Mouse (Mus musculus) MEL-GATA-1-ER (cell line): ENCODE results near the gene Agfg1.
A peak's percentile ranks its signal among the peaks of the same experiment; 100 is the strongest.

Source experiments
- DNase-seq: peaks from one replicate; pipeline ENCODE4 v3.0.0-alpha.2; 2012; ENCODE audit warnings: low read depth; ENCODE audit errors: extremely low read depth

Gene Agfg1

GRCm38 (mm10) chr1:82839296-82839613 lies at the start of gene Agfg1:
TSS of gene Agfg1 (plus strand) at chr1:82839483.
- peak; percentile 62 for DNase-seq

- DNase-seq = no peak
Measured at GRCm38 (mm10) chr1:82791105-82791504, 48.2 kb upstream of the Agfg1 start.

GRCm38 (mm10) chr1:82792238-82792637 lies 47.0 kb upstream of the Agfg1 start:
- no peak for DNase-seq

- DNase-seq = no peak
Measured at GRCm38 (mm10) chr1:82793110-82793509, 46.2 kb upstream of the Agfg1 start.

- DNase-seq = no peak
Measured at GRCm38 (mm10) chr1:82793986-82794385, 45.3 kb upstream of the Agfg1 start.

- no peak for DNase-seq
Measured at GRCm38 (mm10) chr1:82795211-82795610, 44.1 kb upstream of the Agfg1 start.

- no peak for DNase-seq
Measured at GRCm38 (mm10) chr1:82795702-82796443, 43.4 kb upstream of the Agfg1 start.

GRCm38 (mm10) chr1:82797088-82797487 lies 42.2 kb upstream of the Agfg1 start:
- no peak for DNase-seq

GRCm38 (mm10) chr1:82798304-82798703 lies 41.0 kb upstream of the Agfg1 start:
- DNase-seq = no peak

- DNase-seq = no peak
Measured at GRCm38 (mm10) chr1:82798922-82799321, 40.4 kb upstream of the Agfg1 start.

GRCm38 (mm10) chr1:82801105-82801783 lies 38.0 kb upstream of the Agfg1 start:
- no peak for DNase-seq

GRCm38 (mm10) chr1:82803608-82804007 lies 35.7 kb upstream of the Agfg1 start:
- DNase-seq = peak; percentile 33

GRCm38 (mm10) chr1:82804059-82804458 lies 35.2 kb upstream of the Agfg1 start:
- no peak for DNase-seq

- DNase-seq = no peak
Measured at GRCm38 (mm10) chr1:82806391-82806790, 32.9 kb upstream of the Agfg1 start.

GRCm38 (mm10) chr1:82807206-82807605 lies 32.1 kb upstream of the Agfg1 start:
- no peak for DNase-seq

- no peak for DNase-seq
Measured at GRCm38 (mm10) chr1:82808564-82808963, 30.7 kb upstream of the Agfg1 start.

- no peak for DNase-seq
Measured at GRCm38 (mm10) chr1:82811766-82812165, 27.5 kb upstream of the Agfg1 start.

- DNase-seq = peak; percentile 47
Measured at GRCm38 (mm10) chr1:82815941-82816716, 23.2 kb upstream of the Agfg1 start.

GRCm38 (mm10) chr1:82819366-82819765 lies 19.9 kb upstream of the Agfg1 start:
- DNase-seq = no peak

GRCm38 (mm10) chr1:82820179-82820578 lies 19.1 kb upstream of the Agfg1 start:
- DNase-seq = no peak

- no peak for DNase-seq
Measured at GRCm38 (mm10) chr1:82820626-82821186, 18.6 kb upstream of the Agfg1 start.

GRCm38 (mm10) chr1:82821846-82822245 lies 17.4 kb upstream of the Agfg1 start:
- no peak for DNase-seq
